Mouse (Mus musculus): ENCODE measurements around the gene Clasp1. TPM values are rescaled to one million over a fixed set of nuclear protein-coding genes. Genes with fewer than 3 reads are reported as not detected.

Clasp1 gene
- 38.2 and 46.0 TPM in 2 replicates for polyA plus RNA-seq (2015; fragmentation: Nextera tagmentation; extraction: Ambion mirVana)

- H3K27ac ChIP-seq (ENCODE audit: low read length), result peak within 1 kb of the TSS; percentile 95
- H3K4me3 ChIP-seq (ENCODE audit: low read length), result peak within 1 kb of the TSS; percentile 75
- H3K9me3 ChIP-seq (ENCODE audit: low read length), result no peaks in the 10 kb centered on the region
- whole genome bisulfite sequencing, result under 1% methylated on average over 44 of the region's 44 CpGs
- peaks cover 18% of the 10 kb centered on the region for H3K4me1 ChIP-seq (ENCODE audit: insufficient read depth, low read length)
- peak within 1 kb of the TSS; percentile 80 for H3K4me2 ChIP-seq (replicated peaks; ENCODE audit: low read depth, low read length)
- peak within 1 kb of the TSS; percentile 78 for H3K9ac ChIP-seq (replicated peaks; ENCODE audit: low read length)
- no peaks in the 10 kb centered on the region for H3K27me3 ChIP-seq (ENCODE audit: insufficient read depth, low read length)
- H3K36me3 ChIP-seq (ENCODE audit: insufficient read depth, low read length), result peaks cover 4% of the 10 kb centered on the region; the same call in 1 of the 2 replicates
- ATAC-seq (ENCODE audit: low FRiP score, low TSS enrichment), result peak; percentile 97
Observed at GRCm38 (mm10) chr1:118388757-118389453, at the start of gene Clasp1. Gene Clasp1, plus strand, starts transcription at chr1:118389058.

DNA sequence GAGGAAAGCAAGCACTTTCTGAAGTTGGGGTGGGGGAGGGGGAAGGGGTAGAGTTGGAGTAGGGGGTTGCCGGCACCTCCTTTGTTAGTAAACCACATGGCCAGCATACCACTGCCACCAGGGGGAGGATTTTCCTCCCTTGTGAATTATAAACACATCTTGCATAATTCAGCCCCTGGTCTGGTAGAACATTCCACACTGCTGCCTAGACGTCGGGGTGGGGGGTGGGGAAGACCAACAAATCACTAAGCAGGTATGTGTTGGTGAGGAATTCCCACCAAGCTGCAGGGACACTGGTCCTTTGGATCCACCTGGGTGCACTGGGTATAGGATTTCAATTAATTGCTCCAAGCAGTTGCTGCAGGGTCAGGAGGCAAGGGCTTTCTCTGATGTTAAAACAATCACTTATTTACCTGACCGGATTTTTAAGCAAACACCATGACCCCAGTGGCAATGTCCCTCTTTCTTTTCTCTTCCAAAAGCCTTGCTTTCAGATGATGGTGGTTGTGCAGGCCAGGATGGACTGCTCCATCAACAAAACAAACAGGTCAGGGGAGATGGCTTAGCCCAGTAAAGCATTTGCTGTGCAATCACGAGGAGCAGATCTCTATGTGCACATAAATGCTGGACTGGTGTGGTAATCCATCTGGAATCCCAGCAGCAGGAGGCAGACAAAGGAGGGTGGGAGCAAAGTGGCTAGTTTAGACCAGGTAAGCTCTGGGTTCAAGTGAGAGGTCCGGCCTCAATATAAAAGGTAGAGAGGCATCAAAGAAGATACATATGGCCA lies 45.0 kb upstream of the Clasp1 start:
- Histone ChIP-seq H3K36me3 (ENCODE audit: insufficient read depth, low read length) (no peaks in the 10 kb centered on the region), H3K4me2 (replicated peaks; ENCODE audit: low read depth, low read length) (no peak overlapping the region), H3K9me3 (ENCODE audit: low read length) (no peaks in the 10 kb centered on the region), H3K9ac (replicated peaks; ENCODE audit: low read length) (no peak overlapping the region), H3K27ac (ENCODE audit: low read length) (peak overlapping the region; percentile 53), H3K4me1 (ENCODE audit: insufficient read depth, low read length) (peaks cover 14% of the 10 kb centered on the region), H3K4me3 (ENCODE audit: low read length) (no peak overlapping the region), H3K27me3 (ENCODE audit: insufficient read depth, low read length) (no peaks in the 10 kb centered on the region)
- ATAC-seq (ENCODE audit: low FRiP score, low TSS enrichment), result peak; percentile 91
- 25% methylated on average over 6 of the region's 6 CpGs for WGBS

DNA sequence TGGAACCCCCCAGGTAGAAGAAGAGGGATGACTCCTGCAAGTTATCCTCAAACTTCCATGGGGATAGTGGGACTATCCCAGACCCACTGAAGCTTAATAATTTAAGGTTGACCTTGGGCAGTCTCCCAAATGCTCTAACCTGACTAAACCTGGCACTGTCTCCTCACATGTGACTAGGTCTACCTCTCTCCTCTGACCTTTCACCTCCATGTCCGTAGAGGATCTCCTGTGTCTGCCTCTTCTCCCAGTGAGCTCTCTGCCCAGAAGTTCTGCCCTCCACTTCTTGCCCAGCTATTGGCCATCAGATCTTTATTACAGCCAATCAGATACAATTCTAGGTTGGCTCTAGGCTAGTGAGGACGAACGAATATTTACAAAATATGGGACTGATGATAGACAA lies 38.9 kb upstream of the Clasp1 start:
- WGBS, result 78% methylated on average over 3 of the region's 3 CpGs
- Histone ChIP-seq H3K36me3 (ENCODE audit: insufficient read depth, low read length) (no peaks in the 10 kb centered on the region), H3K4me1 (ENCODE audit: insufficient read depth, low read length) (no peaks in the 10 kb centered on the region), H3K27me3 (ENCODE audit: insufficient read depth, low read length) (no peaks in the 10 kb centered on the region), H3K9ac (replicated peaks; ENCODE audit: low read length) (no peak overlapping the region), H3K4me2 (replicated peaks; ENCODE audit: low read depth, low read length) (no peak overlapping the region), H3K4me3 (ENCODE audit: low read length) (no peak overlapping the region), H3K9me3 (ENCODE audit: low read length) (no peaks in the 10 kb centered on the region), H3K27ac (ENCODE audit: low read length) (no peak overlapping the region)
- no peak for ATAC-seq (ENCODE audit: low FRiP score, low TSS enrichment)

DNA sequence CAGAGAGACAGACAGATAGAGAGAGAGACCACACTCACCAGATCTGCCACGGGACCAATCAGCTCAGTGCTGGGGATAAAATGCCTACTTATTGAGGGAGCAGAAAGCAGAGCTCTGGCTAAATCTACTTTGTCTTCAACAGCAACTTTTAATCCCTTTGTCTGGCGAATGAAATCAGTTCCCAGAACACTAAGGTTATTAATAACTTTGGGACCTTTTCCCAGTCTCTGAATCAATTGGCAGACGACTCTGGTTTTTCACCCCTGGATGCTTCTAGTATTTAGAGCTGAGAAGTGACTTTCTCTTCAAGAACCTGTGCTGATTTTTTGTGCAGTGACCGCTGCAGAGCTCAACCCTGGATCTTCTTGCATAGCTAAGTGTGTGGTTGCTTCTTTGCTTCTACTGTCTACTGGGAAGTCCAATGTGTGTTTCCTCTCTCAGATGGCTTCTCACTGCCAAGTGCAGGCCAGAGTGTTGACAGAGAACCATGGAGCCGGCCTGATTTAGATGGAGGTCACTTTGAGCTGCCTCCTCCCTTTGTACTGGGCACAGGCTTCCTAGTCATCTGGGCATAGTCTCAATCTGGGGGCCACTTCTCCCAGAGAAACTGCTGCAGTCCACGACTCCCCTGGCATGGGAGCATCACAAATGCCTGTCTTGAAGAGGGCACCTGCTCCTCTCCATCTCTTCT lies 29.6 kb upstream of the Clasp1 start:
- Histone ChIP-seq H3K4me2 (replicated peaks; ENCODE audit: low read depth, low read length) (no peak overlapping the region), H3K36me3 (ENCODE audit: insufficient read depth, low read length) (no peaks in the 10 kb centered on the region), H3K27ac (ENCODE audit: low read length) (no peak overlapping the region), H3K27me3 (ENCODE audit: insufficient read depth, low read length) (no peaks in the 10 kb centered on the region), H3K4me1 (ENCODE audit: insufficient read depth, low read length) (no peaks in the 10 kb centered on the region), H3K9me3 (ENCODE audit: low read length) (no peaks in the 10 kb centered on the region), H3K4me3 (ENCODE audit: low read length) (no peak overlapping the region), H3K9ac (replicated peaks; ENCODE audit: low read length) (no peak overlapping the region)
- 78% methylated on average over 6 of the region's 6 CpGs for WGBS
- no peak for ATAC-seq (ENCODE audit: low FRiP score, low TSS enrichment)

DNA sequence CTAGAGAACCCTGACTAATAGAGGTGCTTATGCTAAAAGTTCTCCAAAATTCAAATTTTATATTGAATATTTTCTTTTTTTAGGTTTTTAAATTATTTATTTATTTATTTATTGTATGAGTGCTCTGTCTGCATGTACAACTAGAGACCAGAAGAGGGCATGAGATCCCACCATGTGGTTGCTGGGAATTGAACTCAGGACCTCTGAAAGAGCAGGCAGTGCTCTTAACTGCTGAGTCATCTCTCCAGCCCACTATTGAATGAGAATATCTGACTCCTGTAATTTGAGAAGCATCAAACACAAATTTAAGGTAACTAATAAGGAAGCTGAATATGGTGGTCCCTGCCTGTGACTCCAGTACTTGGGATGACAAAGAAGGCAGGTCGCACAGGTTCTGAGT lies 20.9 kb upstream of the Clasp1 start:
- H3K4me1 ChIP-seq (ENCODE audit: insufficient read depth, low read length), result no peaks in the 10 kb centered on the region
- H3K9me3 ChIP-seq (ENCODE audit: low read length), result no peaks in the 10 kb centered on the region
- H3K27me3 ChIP-seq (ENCODE audit: insufficient read depth, low read length), result no peaks in the 10 kb centered on the region
- H3K27ac ChIP-seq (ENCODE audit: low read length), result no peak overlapping the region
- no peak for ATAC-seq (ENCODE audit: low FRiP score, low TSS enrichment)
- no peak overlapping the region for H3K9ac ChIP-seq (replicated peaks; ENCODE audit: low read length)
- no peak overlapping the region for H3K4me3 ChIP-seq (ENCODE audit: low read length)
- no peak overlapping the region for H3K4me2 ChIP-seq (replicated peaks; ENCODE audit: low read depth, low read length)
- 100% methylated on average over 1 of the region's 1 CpGs for WGBS
- no peaks in the 10 kb centered on the region for H3K36me3 ChIP-seq (ENCODE audit: insufficient read depth, low read length)

DNA sequence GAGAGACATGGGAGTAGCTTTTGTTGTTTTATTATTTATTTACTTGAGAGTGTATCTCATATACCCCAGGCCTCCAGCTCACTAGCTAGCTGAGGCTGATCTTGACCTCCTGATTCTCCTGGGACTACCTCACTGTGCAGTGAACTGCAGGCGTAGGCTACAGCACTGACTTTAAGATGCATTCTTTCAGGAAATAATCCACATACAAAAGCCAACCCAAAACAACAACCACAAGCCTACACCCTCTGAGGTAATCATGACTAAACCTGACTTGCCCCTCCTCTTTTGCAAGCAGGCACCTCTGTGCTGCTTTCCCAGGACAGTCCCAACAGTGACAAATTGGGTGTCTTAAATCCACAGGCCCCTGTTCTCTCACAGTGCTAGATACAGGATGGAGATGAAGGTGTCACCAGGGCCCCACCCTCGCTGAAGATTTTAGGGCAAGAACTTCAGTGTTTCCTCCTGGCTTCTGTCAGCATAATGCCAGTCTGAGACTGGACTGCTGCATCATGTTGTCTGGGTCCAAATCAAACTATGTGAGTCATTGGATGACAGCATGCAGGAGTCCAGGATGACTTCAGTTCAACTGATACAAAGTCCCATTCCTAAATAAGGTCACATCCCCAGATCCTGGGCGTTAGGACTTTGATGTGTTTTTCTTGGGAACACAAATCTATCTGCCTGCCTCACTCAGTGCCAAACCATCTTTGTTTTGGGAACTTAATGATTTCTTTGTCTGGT lies 20.0 kb upstream of the Clasp1 start:
- Histone ChIP-seq H3K27me3 (ENCODE audit: insufficient read depth, low read length) (no peaks in the 10 kb centered on the region), H3K9me3 (ENCODE audit: low read length) (no peaks in the 10 kb centered on the region), H3K36me3 (ENCODE audit: insufficient read depth, low read length) (no peaks in the 10 kb centered on the region), H3K4me3 (ENCODE audit: low read length) (no peak overlapping the region), H3K4me1 (ENCODE audit: insufficient read depth, low read length) (no peaks in the 10 kb centered on the region), H3K27ac (ENCODE audit: low read length) (no peak overlapping the region), H3K9ac (replicated peaks; ENCODE audit: low read length) (no peak overlapping the region), H3K4me2 (replicated peaks; ENCODE audit: low read depth, low read length) (no peak overlapping the region)
- WGBS, result 55% methylated on average over 3 of the region's 3 CpGs
- ATAC-seq (ENCODE audit: low FRiP score, low TSS enrichment), result no peak

- Histone ChIP-seq H3K4me1 (ENCODE audit: insufficient read depth, low read length) (no peaks in the 10 kb centered on the region), H3K9me3 (ENCODE audit: low read length) (no peaks in the 10 kb centered on the region), H3K27ac (ENCODE audit: low read length) (no peak overlapping the region), H3K27me3 (ENCODE audit: insufficient read depth, low read length) (no peaks in the 10 kb centered on the region), H3K4me3 (ENCODE audit: low read length) (no peak overlapping the region), H3K36me3 (ENCODE audit: insufficient read depth, low read length) (no peaks in the 10 kb centered on the region), H3K4me2 (replicated peaks; ENCODE audit: low read depth, low read length) (no peak overlapping the region), H3K9ac (replicated peaks; ENCODE audit: low read length) (no peak overlapping the region)
- 79% methylated on average over 5 of the region's 5 CpGs for whole genome bisulfite sequencing
- no peak for ATAC-seq (ENCODE audit: low FRiP score, low TSS enrichment)
Observed at GRCm38 (mm10) chr1:118377784-118378183, 11.1 kb upstream of the Clasp1 start.

GRCm38 (mm10) chr1:118380105-118380786 lies 8.6 kb upstream of the Clasp1 start:
- Histone ChIP-seq H3K27ac (ENCODE audit: low read length) (no peak overlapping the region), H3K9ac (replicated peaks; ENCODE audit: low read length) (no peak overlapping the region), H3K36me3 (ENCODE audit: insufficient read depth, low read length) (no peaks in the 10 kb centered on the region), H3K4me1 (ENCODE audit: insufficient read depth, low read length) (no peaks in the 10 kb centered on the region), H3K4me3 (ENCODE audit: low read length) (no peak overlapping the region), H3K4me2 (replicated peaks; ENCODE audit: low read depth, low read length) (no peak overlapping the region), H3K27me3 (ENCODE audit: insufficient read depth, low read length) (no peaks in the 10 kb centered on the region), H3K9me3 (ENCODE audit: low read length) (no peaks in the 10 kb centered on the region)
- WGBS, result 80% methylated on average over 8 of the region's 8 CpGs
- ATAC-seq (ENCODE audit: low FRiP score, low TSS enrichment), result no peak

Data from kidney, embryonic 16.5 days (tissue).